Mouse (Mus musculus): Measurements from ENCODE around the gene Wdr18. TPM values are rescaled to one million over a fixed set of nuclear protein-coding genes. Genes with fewer than 3 reads are reported as not detected.
"Not testable (repeated sequence)": the region's sequence is repeated elsewhere in the genome, so short reads cannot be mapped to it uniquely, and the experiment has no call there.

The Wdr18 gene
- polyA plus RNA-seq, 1 experiment: 67.5 TPM

DNA sequence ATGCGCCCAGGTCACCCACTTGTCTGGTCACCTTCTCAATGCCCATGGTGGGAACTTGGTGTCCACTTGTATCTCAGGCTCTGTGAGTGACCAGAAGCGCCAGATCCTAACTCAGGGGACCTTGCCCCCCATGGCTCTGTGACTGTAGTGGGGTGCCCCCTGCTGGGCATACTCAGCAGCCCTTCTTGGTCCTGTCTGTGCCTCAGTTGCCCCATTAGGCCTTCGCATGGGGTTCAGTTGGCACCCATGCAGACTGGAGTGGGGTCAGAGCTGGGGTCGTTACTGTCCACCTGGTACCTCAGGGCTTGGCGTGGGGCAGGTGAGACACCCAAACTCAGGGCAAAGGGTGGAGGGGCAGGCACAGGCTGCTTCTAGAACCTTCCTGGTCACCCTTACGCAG is 6.0 kb upstream of the Wdr18 start:
- no peak overlapping the region for H3K4me3 ChIP-seq (ENCODE audit: insufficient read depth, low read depth, low read length)
- H3K4me1 ChIP-seq (ENCODE audit: control insufficient read depth, insufficient read depth, low read length): peaks cover 10% of the 10 kb centered on the region; the same call in 1 of the 2 replicates
- 72% methylated on average over 6 of the region's 6 CpGs for WGBS
- TF ChIP-seq POLR2A (IDR thresholded peaks at IDR 0.05; ENCODE audit: low read depth, low read length) (no peak), CTCF (conservative IDR thresholded peaks at IDR 0.05; ENCODE audit: insufficient read depth, insufficient read length, low read depth, low read length) (peak; percentile 69)
- H3K36me3 ChIP-seq (ENCODE audit: control insufficient read depth, insufficient read depth, low read length): no peaks in the 10 kb centered on the region
- H3K27me3 ChIP-seq (replicated peaks; ENCODE audit: control insufficient read depth, insufficient read depth, low read length): no peaks in the 10 kb centered on the region
- H3K27ac ChIP-seq (ENCODE audit: insufficient read depth, low read depth, low read length): no peak overlapping the region
- DNase-seq: peak; percentile 58

DNA sequence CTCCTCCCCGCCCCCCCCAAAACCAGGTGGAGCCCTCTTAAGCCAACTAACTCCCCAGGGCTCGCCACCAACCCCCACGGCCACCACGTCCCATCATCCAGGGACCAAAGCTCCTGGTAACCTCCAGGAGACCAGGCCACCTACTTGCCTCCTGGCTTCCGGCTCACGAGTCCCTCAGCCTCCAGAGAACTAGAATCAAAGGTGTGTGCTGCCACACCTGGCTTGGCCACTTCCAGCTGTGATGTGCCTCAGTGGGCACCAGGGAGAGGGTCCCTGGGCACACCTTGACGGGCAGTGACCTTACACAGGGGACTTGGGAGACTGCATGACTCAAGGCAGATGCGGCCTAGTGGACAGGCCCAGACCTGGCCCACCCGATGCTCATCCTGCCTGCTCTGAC is 4.3 kb upstream of the Wdr18 start:
- Histone ChIP-seq H3K27ac (ENCODE audit: insufficient read depth, low read depth, low read length) (no peak overlapping the region), H3K27me3 (replicated peaks; ENCODE audit: control insufficient read depth, insufficient read depth, low read length) (no peaks in the 10 kb centered on the region), H3K4me1 (ENCODE audit: control insufficient read depth, insufficient read depth, low read length) (peaks cover 3% of the 10 kb centered on the region; the same call in 1 of the 2 replicates), H3K4me3 (ENCODE audit: insufficient read depth, low read depth, low read length) (no peak overlapping the region), H3K36me3 (ENCODE audit: control insufficient read depth, insufficient read depth, low read length) (no peaks in the 10 kb centered on the region)
- no peak for DNase-seq
- WGBS: 83% methylated on average over 9 of the region's 9 CpGs
- TF ChIP-seq POLR2A (IDR thresholded peaks at IDR 0.05; ENCODE audit: low read depth, low read length) (no peak), CTCF (conservative IDR thresholded peaks at IDR 0.05; ENCODE audit: insufficient read depth, insufficient read length, low read depth, low read length) (no peak)

DNA sequence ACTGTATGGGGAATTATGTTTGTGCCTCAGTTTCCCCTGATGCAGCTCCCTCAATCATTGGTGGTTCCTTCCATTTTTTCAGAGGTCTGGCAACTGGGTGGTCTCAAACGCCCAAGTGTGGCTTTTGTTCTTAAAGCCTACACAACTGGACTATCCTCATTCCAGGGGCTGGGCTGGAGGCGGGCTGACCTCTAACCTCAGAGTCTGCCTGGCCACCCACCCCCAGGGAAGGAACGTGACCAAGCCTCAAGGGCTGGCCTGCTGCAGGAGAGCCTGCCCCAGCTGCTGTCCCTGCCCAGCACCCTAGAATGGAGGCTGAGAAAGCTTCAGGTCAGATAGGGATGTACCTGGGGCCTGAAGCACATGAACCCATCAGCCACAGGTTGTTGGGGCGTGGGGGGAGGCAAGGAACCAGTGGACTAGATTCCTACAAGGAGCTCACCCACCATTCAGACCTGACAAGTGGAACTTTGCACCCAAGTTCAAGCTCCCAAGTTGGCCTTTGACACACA is 3.3 kb upstream of the Wdr18 start:
- no peaks in the 10 kb centered on the region for H3K27me3 ChIP-seq (replicated peaks; ENCODE audit: control insufficient read depth, insufficient read depth, low read length)
- TF ChIP-seq POLR2A (IDR thresholded peaks at IDR 0.05; ENCODE audit: low read depth, low read length): no peak
- TF ChIP-seq CTCF (conservative IDR thresholded peaks at IDR 0.05; ENCODE audit: insufficient read depth, insufficient read length, low read depth, low read length): no peak
- H3K4me3 ChIP-seq (ENCODE audit: insufficient read depth, low read depth, low read length): no peak overlapping the region
- no peak overlapping the region for H3K27ac ChIP-seq (ENCODE audit: insufficient read depth, low read depth, low read length)
- DNase-seq: no peak
- peaks cover 5% of the 10 kb centered on the region; the same call in 1 of the 2 replicates for H3K4me1 ChIP-seq (ENCODE audit: control insufficient read depth, insufficient read depth, low read length)
- H3K36me3 ChIP-seq (ENCODE audit: control insufficient read depth, insufficient read depth, low read length): no peaks in the 10 kb centered on the region
- 59% methylated on average over 4 of the region's 4 CpGs for WGBS

DNA sequence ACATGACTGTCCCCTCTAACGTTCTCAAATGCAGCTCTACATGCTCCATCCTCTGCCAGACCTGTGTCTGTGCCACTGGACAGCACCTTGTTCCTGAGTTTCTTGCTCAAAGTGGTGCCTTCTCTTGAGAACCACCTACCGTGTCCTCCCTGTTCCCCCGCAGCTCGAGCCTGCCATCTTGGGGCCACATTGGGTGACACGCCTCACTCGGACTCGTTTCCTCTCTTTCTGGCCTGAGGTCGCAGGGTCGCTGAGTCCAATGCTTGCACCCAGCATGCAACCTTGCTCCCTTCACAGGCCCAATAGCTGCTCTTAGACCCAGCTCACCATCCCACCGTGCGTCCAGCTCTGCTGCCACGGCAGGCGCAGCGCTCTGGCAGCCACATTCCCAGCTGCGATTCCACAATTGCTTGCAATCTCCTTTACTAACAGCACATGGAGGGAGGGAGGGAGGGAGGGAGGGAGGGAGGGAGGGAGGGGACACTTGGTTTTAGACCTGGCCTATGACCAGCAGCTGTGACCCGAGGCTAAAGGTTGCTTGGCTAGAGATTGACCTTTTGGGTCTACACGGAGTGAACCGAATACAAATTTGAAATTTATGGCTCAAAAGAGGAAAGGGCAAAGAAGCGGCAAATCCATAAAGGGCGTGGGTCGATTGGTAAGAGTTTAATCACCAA is 1.7 kb upstream of the Wdr18 start:
- peak; percentile 92 for DNase-seq
- WGBS: 6% methylated on average over 21 of the region's 21 CpGs
- Histone ChIP-seq H3K36me3 (ENCODE audit: control insufficient read depth, insufficient read depth, low read length) (no peaks in the 10 kb centered on the region), H3K4me1 (ENCODE audit: control insufficient read depth, insufficient read depth, low read length) (peaks cover 5% of the 10 kb centered on the region; the same call in 1 of the 2 replicates), H3K27me3 (replicated peaks; ENCODE audit: control insufficient read depth, insufficient read depth, low read length) (no peaks in the 10 kb centered on the region), H3K27ac (ENCODE audit: insufficient read depth, low read depth, low read length) (peak overlapping the region; percentile 22; the same call in 1 of the 2 replicates), H3K4me3 (ENCODE audit: insufficient read depth, low read depth, low read length) (no peak overlapping the region)
- TF ChIP-seq POLR2A (IDR thresholded peaks at IDR 0.05; ENCODE audit: low read depth, low read length): no peak
- TF ChIP-seq CTCF (conservative IDR thresholded peaks at IDR 0.05; ENCODE audit: insufficient read depth, insufficient read length, low read depth, low read length): peak; percentile 99; the same call in 1 of the 2 replicates

DNA sequence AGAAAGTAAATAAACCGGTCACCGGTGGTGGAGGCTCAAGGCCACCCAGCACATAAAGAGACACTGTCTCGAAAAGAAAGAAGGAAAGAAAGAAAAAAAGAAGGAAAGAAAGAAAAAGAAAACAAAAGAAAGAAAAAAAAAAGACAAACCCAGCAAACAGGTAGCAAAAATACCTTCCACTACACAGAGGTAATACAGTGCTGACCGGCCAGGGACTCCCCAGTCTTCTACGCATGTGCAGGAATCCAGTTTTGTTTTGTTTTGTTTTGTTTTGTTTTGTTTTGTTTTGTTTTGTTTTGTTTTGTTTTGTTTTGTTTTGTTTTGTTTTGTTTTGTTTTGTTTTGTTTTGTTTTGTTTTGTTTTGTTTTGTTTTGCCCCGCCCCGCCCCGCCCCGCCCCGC is 540 bp upstream of the Wdr18 start:
- not testable (repeated sequence) for H3K4me3 ChIP-seq (ENCODE audit: insufficient read depth, low read depth, low read length); DNase-seq; H3K27me3 ChIP-seq (replicated peaks; ENCODE audit: control insufficient read depth, insufficient read depth, low read length); H3K4me1 ChIP-seq (ENCODE audit: control insufficient read depth, insufficient read depth, low read length); H3K36me3 ChIP-seq (ENCODE audit: control insufficient read depth, insufficient read depth, low read length)
- peak overlapping the region; percentile 15; the same call in 1 of the 2 replicates for H3K27ac ChIP-seq (ENCODE audit: insufficient read depth, low read depth, low read length)
- 22% methylated on average over 10 of the region's 10 CpGs for WGBS

DNA sequence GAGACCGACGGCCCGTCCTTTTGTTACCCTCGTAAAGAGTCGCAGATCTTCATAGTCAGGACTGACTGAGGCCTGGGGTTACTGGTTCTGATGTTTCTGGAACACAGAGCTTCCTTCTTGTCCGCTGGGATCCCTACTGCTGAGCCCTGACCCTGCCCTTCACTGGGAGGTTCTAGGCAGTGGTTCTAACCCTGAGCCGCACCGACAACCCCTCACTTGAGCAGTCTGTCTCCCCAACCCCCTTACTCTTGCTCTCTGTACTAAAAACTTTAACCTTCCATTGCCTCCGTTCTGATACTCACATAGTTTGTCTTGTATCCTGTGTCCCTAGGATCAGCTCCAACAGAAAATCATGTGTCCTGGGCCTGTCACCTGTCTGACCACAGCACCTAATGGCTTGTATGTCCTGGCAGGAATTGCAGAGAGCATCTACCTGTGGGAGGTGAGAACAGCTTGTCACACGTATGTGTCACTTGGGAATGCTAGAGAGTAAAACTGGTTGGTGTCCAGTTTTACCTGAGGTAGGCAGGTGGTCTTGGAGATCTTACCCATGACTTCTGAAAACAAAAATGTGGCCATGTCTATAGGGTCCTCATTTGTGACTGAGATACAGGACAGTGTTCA is 831 bp downstream of the Wdr18 start:
- no peak for DNase-seq
- Histone ChIP-seq H3K36me3 (ENCODE audit: control insufficient read depth, insufficient read depth, low read length) (no peaks in the 10 kb centered on the region), H3K4me3 (ENCODE audit: insufficient read depth, low read depth, low read length) (peak overlapping the region; percentile 85), H3K4me1 (ENCODE audit: control insufficient read depth, insufficient read depth, low read length) (peaks cover 5% of the 10 kb centered on the region; the same call in 1 of the 2 replicates), H3K27ac (ENCODE audit: insufficient read depth, low read depth, low read length) (no peak overlapping the region), H3K27me3 (replicated peaks; ENCODE audit: control insufficient read depth, insufficient read depth, low read length) (no peaks in the 10 kb centered on the region)
- 7% methylated on average over 10 of the region's 10 CpGs for WGBS
- TF ChIP-seq CTCF (conservative IDR thresholded peaks at IDR 0.05; ENCODE audit: insufficient read depth, insufficient read length, low read depth, low read length) (no peak), POLR2A (IDR thresholded peaks at IDR 0.05; ENCODE audit: low read depth, low read length) (no peak)

DNA sequence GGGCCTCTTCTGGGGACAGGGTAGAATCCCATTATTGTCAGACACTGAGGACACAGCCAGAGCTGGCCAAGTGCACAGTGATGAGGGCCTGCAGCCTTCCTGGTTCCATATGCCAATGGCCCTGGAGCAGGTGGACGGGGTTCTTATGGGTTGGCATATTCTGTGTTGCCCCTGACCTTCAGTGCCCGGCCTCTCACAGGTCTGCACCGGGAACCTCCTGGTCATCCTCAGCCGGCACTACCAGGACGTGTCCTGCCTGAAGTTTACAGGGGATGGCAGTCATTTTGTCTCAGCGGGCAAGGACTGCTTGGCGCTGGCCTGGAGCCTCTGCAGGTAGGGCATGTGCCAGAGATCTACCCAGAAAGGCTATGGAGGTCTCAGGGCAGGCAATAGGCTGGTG is 4.8 kb downstream of the Wdr18 start:
- H3K27me3 ChIP-seq (replicated peaks; ENCODE audit: control insufficient read depth, insufficient read depth, low read length): no peaks in the 10 kb centered on the region
- H3K36me3 ChIP-seq (ENCODE audit: control insufficient read depth, insufficient read depth, low read length): no peaks in the 10 kb centered on the region
- no peak for DNase-seq
- no peak overlapping the region for H3K4me3 ChIP-seq (ENCODE audit: insufficient read depth, low read depth, low read length)
- peaks cover 24% of the 10 kb centered on the region for H3K4me1 ChIP-seq (ENCODE audit: control insufficient read depth, insufficient read depth, low read length)
- 96% methylated on average over 7 of the region's 7 CpGs for WGBS
- H3K27ac ChIP-seq (ENCODE audit: insufficient read depth, low read depth, low read length): no peak overlapping the region
- TF ChIP-seq CTCF (conservative IDR thresholded peaks at IDR 0.05; ENCODE audit: insufficient read depth, insufficient read length, low read depth, low read length) (no peak), POLR2A (IDR thresholded peaks at IDR 0.05; ENCODE audit: low read depth, low read length) (no peak)
